Mouse (Mus musculus): ENCODE data around the gene Osbpl8. TPM values are rescaled to one million over a fixed set of nuclear protein-coding genes. Genes with fewer than 3 reads are reported as not detected.

The Osbpl8 gene
- total and polyA plus RNA-seq, 3 experiments: 8.4 to 517 (median 69.9) TPM

DNA sequence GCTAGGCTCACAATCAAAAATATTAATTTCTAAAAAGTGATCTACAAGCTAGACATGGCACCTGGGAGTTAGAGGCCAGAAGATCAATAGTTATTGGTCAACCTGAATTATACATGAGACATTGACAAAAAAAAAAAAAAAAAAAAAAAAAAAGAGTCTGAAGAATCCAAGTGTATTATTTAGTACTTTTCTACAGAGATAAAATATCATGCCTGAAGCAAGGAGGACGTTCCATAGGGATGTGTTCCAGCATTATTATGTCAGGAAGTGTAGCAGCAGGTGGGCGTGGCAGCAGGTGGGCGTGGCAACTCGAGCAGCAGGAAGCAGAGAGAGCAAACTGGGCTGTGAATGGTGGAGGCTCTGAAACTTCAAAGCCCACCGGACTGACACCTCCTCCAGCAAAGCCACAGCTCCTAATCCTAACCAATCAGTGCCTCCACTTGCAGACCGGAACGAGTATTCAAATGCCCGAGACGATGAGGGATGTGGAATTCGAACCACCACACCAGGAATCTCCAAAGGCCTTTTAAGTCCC lies 41.6 kb upstream of the Osbpl8 start:
- ATAC-seq (ENCODE audit: extremely low read depth, insufficient number of reproducible peaks, low FRiP score, poor library complexity, severe bottlenecking): no peak
- TF ChIP-seq GATA1 (IDR thresholded peaks at IDR 0.05; ENCODE audit: borderline replicate concordance, low read length) (no peak), CTCF (IDR thresholded peaks at IDR 0.05; ENCODE audit: low read depth, low read length) (no peak), GATA2 (IDR thresholded peaks at IDR 0.05; ENCODE audit: borderline replicate concordance, low read depth, low read length) (no peak), POLR2AphosphoS5 (IDR thresholded peaks at IDR 0.05; ENCODE audit: insufficient replicate concordance, low read depth, low read length) (no peak), TAL1 (conservative IDR thresholded peaks at IDR 0.05; ENCODE audit: low read depth, low read length) (no peak)
- peaks cover 78% of the 10 kb centered on the region for H3K4me1 ChIP-seq (ENCODE audit: insufficient read depth, low read depth, low read length)
- no peaks in the 10 kb centered on the region for H3K36me3 ChIP-seq (replicated peaks)
- DNase-seq (ENCODE audit: low spot score): no peak
- no peak overlapping the region; the same call in 1 of the 2 replicates for H3K4me3 ChIP-seq (ENCODE audit: low read depth, low read length)
- H3K9me3 ChIP-seq (replicated peaks): no peaks in the 10 kb centered on the region
- no peaks in the 10 kb centered on the region for H3K27me3 ChIP-seq (ENCODE audit: insufficient read depth, low read length)

DNA sequence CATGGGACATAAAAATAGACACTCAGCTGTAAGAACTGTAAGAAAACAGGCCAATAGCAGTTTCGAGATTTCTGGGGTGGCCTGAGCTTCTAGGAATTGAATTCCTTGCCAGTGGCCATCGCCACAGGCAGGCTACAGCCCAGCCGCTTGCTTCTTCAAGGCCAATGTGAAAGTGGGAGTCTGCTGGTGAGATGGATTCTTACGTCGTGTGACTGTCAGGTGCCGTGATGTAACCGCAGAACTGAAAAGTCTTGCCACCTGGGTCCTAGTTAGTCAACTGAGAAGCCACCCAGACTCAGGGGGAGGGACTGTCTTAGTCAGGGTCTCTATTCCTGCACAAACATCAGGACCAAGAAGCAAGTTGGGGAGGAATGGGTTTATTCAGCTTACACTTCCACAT lies 40.4 kb upstream of the Osbpl8 start:
- no peaks in the 10 kb centered on the region for H3K27me3 ChIP-seq (ENCODE audit: insufficient read depth, low read length)
- DNase-seq (ENCODE audit: low spot score): no peak

DNA sequence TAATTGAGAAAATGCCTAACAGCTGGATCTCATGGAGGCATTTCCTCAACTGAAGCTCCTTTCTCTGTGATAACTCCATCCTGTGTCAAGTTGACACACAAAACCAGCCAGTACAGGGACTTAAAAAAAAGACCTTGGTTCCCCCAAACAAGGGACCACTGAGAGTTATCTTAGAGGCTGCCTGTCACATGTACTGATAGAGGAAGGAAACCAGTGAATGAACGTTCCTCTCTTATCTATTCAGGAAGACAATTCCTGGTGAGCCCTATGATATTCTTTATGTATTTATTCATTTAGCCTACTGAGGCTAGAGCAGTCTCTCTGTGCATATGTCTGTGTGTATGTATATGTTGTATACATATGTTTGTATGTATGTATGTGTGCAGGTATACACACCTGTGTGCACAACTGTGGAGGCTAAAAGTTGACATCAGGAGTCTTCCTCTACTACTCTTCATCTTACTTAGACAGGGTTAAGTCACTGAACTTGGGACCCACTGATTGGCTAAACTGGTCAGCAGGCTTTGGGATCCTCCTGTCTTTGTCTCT lies 39.7 kb upstream of the Osbpl8 start:
- TF ChIP-seq TAL1 (conservative IDR thresholded peaks at IDR 0.05; ENCODE audit: low read depth, low read length) (no peak), POLR2AphosphoS5 (IDR thresholded peaks at IDR 0.05; ENCODE audit: insufficient replicate concordance, low read depth, low read length) (no peak), CTCF (IDR thresholded peaks at IDR 0.05; ENCODE audit: low read depth, low read length) (no peak), GATA1 (IDR thresholded peaks at IDR 0.05; ENCODE audit: borderline replicate concordance, low read length) (no peak), GATA2 (IDR thresholded peaks at IDR 0.05; ENCODE audit: borderline replicate concordance, low read depth, low read length) (no peak)
- Histone ChIP-seq H3K4me1 (ENCODE audit: insufficient read depth, low read depth, low read length) (peaks cover 69% of the 10 kb centered on the region), H3K4me3 (ENCODE audit: low read depth, low read length) (no peak overlapping the region), H3K36me3 (replicated peaks) (no peaks in the 10 kb centered on the region), H3K9me3 (replicated peaks) (no peaks in the 10 kb centered on the region), H3K27me3 (ENCODE audit: insufficient read depth, low read length) (no peaks in the 10 kb centered on the region)
- DNase-seq (ENCODE audit: low spot score): no peak
- ATAC-seq (ENCODE audit: extremely low read depth, insufficient number of reproducible peaks, low FRiP score, poor library complexity, severe bottlenecking): peak; percentile 90

More for the DNA sequence above, 40.4 kb upstream of the Osbpl8 start:
- Histone ChIP-seq H3K9me3 (replicated peaks) (no peaks in the 10 kb centered on the region), H3K4me3 (ENCODE audit: low read depth, low read length) (no peak overlapping the region), H3K4me1 (ENCODE audit: insufficient read depth, low read depth, low read length) (peaks cover 75% of the 10 kb centered on the region), H3K36me3 (replicated peaks) (no peaks in the 10 kb centered on the region)
- no peak for ATAC-seq (ENCODE audit: extremely low read depth, insufficient number of reproducible peaks, low FRiP score, poor library complexity, severe bottlenecking)
- TF ChIP-seq POLR2AphosphoS5 (IDR thresholded peaks at IDR 0.05; ENCODE audit: insufficient replicate concordance, low read depth, low read length): no peak
- no peak for TF ChIP-seq CTCF (IDR thresholded peaks at IDR 0.05; ENCODE audit: low read depth, low read length)
- no peak for TF ChIP-seq GATA2 (IDR thresholded peaks at IDR 0.05; ENCODE audit: borderline replicate concordance, low read depth, low read length)
- no peak for TF ChIP-seq GATA1 (IDR thresholded peaks at IDR 0.05; ENCODE audit: borderline replicate concordance, low read length)
- no peak for TF ChIP-seq TAL1 (conservative IDR thresholded peaks at IDR 0.05; ENCODE audit: low read depth, low read length)

DNA sequence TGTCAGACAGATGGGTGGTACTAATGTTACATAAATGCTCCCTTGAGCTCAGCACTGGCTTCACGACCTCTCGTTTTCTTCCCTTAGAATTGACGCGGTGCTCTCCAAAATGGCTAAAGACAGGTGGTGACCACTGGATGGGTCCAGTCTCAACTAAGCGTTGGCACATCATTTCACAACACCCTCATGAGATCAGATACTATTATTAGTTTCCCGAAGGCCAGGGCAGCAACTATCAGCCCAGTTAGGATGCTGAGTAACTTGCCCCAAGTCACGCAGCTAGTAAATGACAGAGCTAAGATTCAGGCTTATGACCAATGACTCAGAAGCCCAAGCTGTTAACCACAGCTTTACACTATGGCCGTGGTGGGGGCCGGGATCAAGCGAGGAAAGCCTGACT lies 37.2 kb upstream of the Osbpl8 start:
- TF ChIP-seq TAL1 (conservative IDR thresholded peaks at IDR 0.05; ENCODE audit: low read depth, low read length) (no peak), GATA2 (IDR thresholded peaks at IDR 0.05; ENCODE audit: borderline replicate concordance, low read depth, low read length) (no peak), POLR2AphosphoS5 (IDR thresholded peaks at IDR 0.05; ENCODE audit: insufficient replicate concordance, low read depth, low read length) (no peak), CTCF (IDR thresholded peaks at IDR 0.05; ENCODE audit: low read depth, low read length) (no peak), GATA1 (IDR thresholded peaks at IDR 0.05; ENCODE audit: borderline replicate concordance, low read length) (no peak)
- no peak overlapping the region for H3K4me3 ChIP-seq (ENCODE audit: low read depth, low read length)
- peaks cover 58% of the 10 kb centered on the region for H3K4me1 ChIP-seq (ENCODE audit: insufficient read depth, low read depth, low read length)
- no peak for DNase-seq (ENCODE audit: low spot score)
- H3K36me3 ChIP-seq (replicated peaks): no peaks in the 10 kb centered on the region
- no peaks in the 10 kb centered on the region for H3K9me3 ChIP-seq (replicated peaks)
- no peaks in the 10 kb centered on the region for H3K27me3 ChIP-seq (ENCODE audit: insufficient read depth, low read length)
- ATAC-seq (ENCODE audit: extremely low read depth, insufficient number of reproducible peaks, low FRiP score, poor library complexity, severe bottlenecking): no peak

DNA sequence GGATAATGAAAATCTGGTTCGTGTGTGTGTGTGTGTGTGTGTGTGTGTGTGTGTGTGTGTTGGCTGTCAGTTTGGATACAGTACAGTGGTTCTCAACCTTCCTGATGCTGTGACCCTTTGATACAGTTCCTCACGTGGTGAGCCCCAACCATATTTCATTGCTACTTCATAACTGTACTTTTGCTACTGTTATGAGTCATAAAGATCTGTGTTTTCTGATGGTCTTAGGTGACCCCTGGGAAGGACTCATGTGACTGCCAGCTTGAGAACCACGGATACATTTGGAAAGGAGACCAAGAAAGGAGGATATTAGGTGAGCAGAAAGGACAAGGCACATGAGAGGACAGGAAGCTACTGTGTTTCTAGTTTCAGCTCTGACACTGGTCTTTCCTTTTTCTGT lies 36.1 kb upstream of the Osbpl8 start:
- Histone ChIP-seq H3K36me3 (replicated peaks) (no peaks in the 10 kb centered on the region), H3K4me1 (ENCODE audit: insufficient read depth, low read depth, low read length) (peaks cover 52% of the 10 kb centered on the region), H3K27me3 (ENCODE audit: insufficient read depth, low read length) (no peaks in the 10 kb centered on the region), H3K9me3 (replicated peaks) (no peaks in the 10 kb centered on the region), H3K4me3 (ENCODE audit: low read depth, low read length) (no peak overlapping the region)
- DNase-seq (ENCODE audit: low spot score) (no peak), ATAC-seq (ENCODE audit: extremely low read depth, insufficient number of reproducible peaks, low FRiP score, poor library complexity, severe bottlenecking) (no peak)
- no peak for TF ChIP-seq GATA2 (IDR thresholded peaks at IDR 0.05; ENCODE audit: borderline replicate concordance, low read depth, low read length)
- TF ChIP-seq CTCF (IDR thresholded peaks at IDR 0.05; ENCODE audit: low read depth, low read length): no peak
- no peak for TF ChIP-seq TAL1 (conservative IDR thresholded peaks at IDR 0.05; ENCODE audit: low read depth, low read length)

DNA sequence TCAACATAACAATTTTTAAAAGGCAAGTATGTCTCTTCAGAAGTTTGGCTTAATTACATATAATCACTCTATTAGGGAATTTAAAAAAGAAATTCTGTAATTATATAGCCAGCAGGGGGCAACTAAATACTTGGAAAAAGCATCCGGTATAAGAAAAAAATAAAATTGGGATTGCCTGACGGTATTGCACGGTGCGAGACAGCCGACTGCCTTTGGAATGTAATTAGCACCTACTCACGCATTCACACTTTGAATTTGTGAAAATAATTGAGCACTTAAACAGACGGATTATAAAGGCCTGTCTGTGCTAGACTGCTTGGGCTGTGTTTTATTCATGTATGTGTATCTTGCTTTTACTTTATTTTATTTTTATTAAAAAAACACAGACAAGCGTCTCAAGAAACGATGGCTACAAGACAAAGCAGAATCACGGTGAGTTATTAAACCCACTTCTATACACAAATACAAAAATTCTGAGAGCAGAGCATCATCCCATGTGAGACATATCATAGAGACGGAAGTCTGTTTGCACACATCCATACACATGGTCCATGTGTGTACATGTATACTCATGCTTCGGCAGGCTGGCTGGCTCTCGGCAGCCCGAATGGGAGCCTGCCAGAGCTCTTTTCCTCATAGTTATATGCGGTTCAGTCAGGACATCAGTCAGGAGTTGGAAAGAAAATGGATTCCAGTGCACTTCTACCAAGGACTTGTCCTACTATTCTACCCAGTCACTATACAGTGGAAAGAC lies 34.5 kb upstream of the Osbpl8 start:
- no peaks in the 10 kb centered on the region for H3K36me3 ChIP-seq (replicated peaks)
- no peak for ATAC-seq (ENCODE audit: extremely low read depth, insufficient number of reproducible peaks, low FRiP score, poor library complexity, severe bottlenecking)
- peaks cover 44% of the 10 kb centered on the region for H3K4me1 ChIP-seq (ENCODE audit: insufficient read depth, low read depth, low read length)
- TF ChIP-seq POLR2AphosphoS5 (IDR thresholded peaks at IDR 0.05; ENCODE audit: insufficient replicate concordance, low read depth, low read length) (no peak), CTCF (IDR thresholded peaks at IDR 0.05; ENCODE audit: low read depth, low read length) (no peak), GATA2 (IDR thresholded peaks at IDR 0.05; ENCODE audit: borderline replicate concordance, low read depth, low read length) (no peak), TAL1 (conservative IDR thresholded peaks at IDR 0.05; ENCODE audit: low read depth, low read length) (no peak), GATA1 (IDR thresholded peaks at IDR 0.05; ENCODE audit: borderline replicate concordance, low read length) (no peak)
- no peak for DNase-seq (ENCODE audit: low spot score)
- H3K9me3 ChIP-seq (replicated peaks): no peaks in the 10 kb centered on the region
- H3K27me3 ChIP-seq (ENCODE audit: insufficient read depth, low read length): no peaks in the 10 kb centered on the region
- no peak overlapping the region for H3K4me3 ChIP-seq (ENCODE audit: low read depth, low read length)

All from G1E (cell line).